27 mouse cellular contexts compared by ENCODE assay signal in the genomic region with DNA sequence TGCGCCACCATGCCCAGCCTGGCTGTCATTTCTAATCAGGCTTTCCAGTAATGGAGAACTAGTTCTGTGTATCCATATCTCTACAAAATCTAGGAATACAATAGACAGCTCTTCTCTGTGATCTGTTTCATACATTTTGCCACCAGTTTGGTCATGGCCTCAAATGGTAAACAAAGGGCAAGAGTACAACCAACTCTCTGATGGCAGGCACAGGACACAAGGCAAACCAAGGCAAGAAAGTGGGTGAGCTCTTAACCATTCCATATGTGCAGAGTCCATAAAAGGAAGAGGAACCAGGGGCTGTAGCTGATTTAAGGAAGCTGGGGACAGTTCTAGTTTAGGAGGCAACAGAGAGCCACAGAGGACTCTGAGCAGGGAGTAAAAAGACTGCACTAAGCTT. TPM values are rescaled to one million over a fixed set of nuclear protein-coding genes. Genes with fewer than 3 reads are reported as not detected.
"Had no signal": no experiment of that assay in that cellular context is flagged by ENCODE, and none has a peak within 500 bp of the region (broad histone marks: within the 10 kb centered on the region; RNA-seq: fewer than 3 reads in every experiment).

No protein-coding gene starts in this region.

- H3K9ac ChIP-seq: forebrain, postnatal 0 days; heart, embryonic 12.5 days; hindbrain, embryonic 13.5 days; hindbrain, embryonic 15.5 days; kidney, embryonic 15.5 days; limb, embryonic 13.5 days; limb, embryonic 15.5 days had no signal

- DNase-seq: forebrain, postnatal 0 days; gastrocnemius, postnatal 14 days; gastrocnemius, postnatal 36 days; heart, adult 18-20 months; heart, postnatal 10 days; heart, postnatal 36 days; kidney, adult 11 months; kidney, adult 2 months; kidney, adult 9 months; kidney, postnatal 14 days; kidney, postnatal 36 days; layer of hippocampus, adult 9-11 months; layer of hippocampus, postnatal 36 days; left cerebral cortex, postnatal 4 days had no signal

- H3K27me3 ChIP-seq: heart, embryonic 12.5 days; hindbrain, embryonic 13.5 days; hindbrain, embryonic 15.5 days; kidney, embryonic 15.5 days; limb, embryonic 13.5 days; limb, embryonic 15.5 days had no signal

- H3K9me3 ChIP-seq: heart, embryonic 10.5 days; heart, embryonic 12.5 days; hindbrain, embryonic 13.5 days; hindbrain, embryonic 15.5 days; kidney, embryonic 15.5 days; limb, embryonic 13.5 days; limb, embryonic 15.5 days had no signal

- H3K4me3 ChIP-seq: heart, embryonic 10.5 days; heart, embryonic 12.5 days; hindbrain, embryonic 13.5 days; hindbrain, embryonic 15.5 days; kidney, embryonic 15.5 days; limb, embryonic 13.5 days; limb, embryonic 15.5 days had no signal

- H3K4me2 ChIP-seq: heart, embryonic 12.5 days; hindbrain, embryonic 13.5 days; hindbrain, embryonic 15.5 days; kidney, embryonic 15.5 days; limb, embryonic 13.5 days; limb, embryonic 15.5 days had no signal

- ATAC-seq: forebrain, postnatal 0 days; hindbrain, postnatal 0 days; intestine, embryonic 16.5 days had no signal

- H3K27ac ChIP-seq: heart, embryonic 10.5 days; hindbrain, embryonic 13.5 days; hindbrain, embryonic 15.5 days; hindbrain, postnatal 0 days; kidney, embryonic 15.5 days; kidney, postnatal 0 days; limb, embryonic 13.5 days; limb, embryonic 15.5 days had no signal

RNA-seq across cellular contexts. Expression of a gene that starts 30.0 kb away (rescaled TPM):
- polyA plus RNA-seq: gonadal fat pad, adult 2 months; heart, embryonic 12.5 days; heart, embryonic 16.5 days; large intestine, adult 2 months had no signal
